Mouse (Mus musculus) kidney, postnatal 0 days (tissue): ENCODE measurements around the gene Cyp4a30b. TPM values are rescaled to one million over a fixed set of nuclear protein-coding genes. Genes with fewer than 3 reads are reported as not detected.
A peak's percentile ranks its signal among the peaks of the same experiment; 100 is the strongest.
"Not testable (repeated sequence)": the region's sequence is repeated elsewhere in the genome, so short reads cannot be mapped to it uniquely, and the experiment has no call there.

Experiments
- ATAC-seq: fragments of 200-750 bp; cut with Nextera tagmentation; replicated peaks from 2 replicates; pipeline ENCODE4 v1.8.0; 2017; ENCODE audit warnings: low read depth, moderate number of reproducible peaks, moderate TSS enrichment, moderate library complexity; ENCODE audit not compliant: low FRiP score
- DNase-seq: peaks from one replicate; pipeline ENCODE4 v3.0.0-alpha.2; 2016; ENCODE audit warnings: low spot score
- H3K27ac ChIP-seq: fragments of 300-500 bp; sonication (generic); 2 replicates; pipeline ENCODE4 v1.5.1; 2014; ENCODE audit warnings: mild to moderate bottlenecking
- H3K27me3 ChIP-seq: fragments of 300-500 bp; sonication (generic); 2 replicates; pipeline ENCODE4 v1.6.1; 2014; ENCODE audit warnings: low read length, mixed read lengths; ENCODE audit not compliant: insufficient read depth
- H3K36me3 ChIP-seq: fragments of 300-500 bp; sonication (generic); 2 replicates; pipeline ENCODE4 v1.6.1; 2014; ENCODE audit warnings: low read length, mixed read lengths; ENCODE audit not compliant: insufficient read depth
- H3K4me1 ChIP-seq: fragments of 300-500 bp; sonication (generic); replicated peaks from 2 replicates; pipeline ENCODE4 v1.6.1; 2014; ENCODE audit warnings: antibody characterized with exemption, low read length, mixed read lengths; ENCODE audit not compliant: insufficient read depth
- H3K4me2 ChIP-seq: fragments of 300-500 bp; sonication (generic); 2 replicates; pipeline ENCODE4 v1.6.1; 2014; ENCODE audit warnings: mild to moderate bottlenecking, low read length, moderate library complexity, mixed read lengths
- H3K4me3 ChIP-seq: fragments of 300-500 bp; sonication (generic); replicated peaks from 2 replicates; pipeline ENCODE4 v1.5.1; 2014; ENCODE audit warnings: low read depth, low read length
- H3K9ac ChIP-seq: fragments of 300-500 bp; sonication (generic); 2 replicates; pipeline ENCODE4 v1.6.1; 2014; ENCODE audit warnings: low read depth, low read length
- H3K9me3 ChIP-seq: fragments of 300-500 bp; sonication (generic); replicated peaks from 2 replicates; pipeline ENCODE4 v1.6.1; 2016; ENCODE audit warnings: low read length, inconsistent platforms, mixed read lengths
- CTCF ChIP-seq: IDR thresholded peaks from 2 replicates; pipeline ENCODE4 v1.5.1; 2016; ENCODE audit warnings: antibody characterized with exemption, low read depth, mild to moderate bottlenecking, moderate library complexity
- WGBS: fragments of 180-500 bp; shearing (Covaris S2); extraction: QIAGEN DNeasy Blood & Tissue Kit; methylation state at CpG from one replicate; pipeline ENCODE4 v1.1.7; 2014; 5-methylcytosine and 5-hydroxymethylcytosine counted together
- polyA plus RNA-seq: library from polyadenylated mRNA; unstranded; fragments of >200 nt; fragmentation: Nextera tagmentation; extraction: Ambion mirVana; gene quantifications from 2 replicates; pipeline ENCODE4 v1.2.1, GENCODE M21; 2015

Cyp4a30b gene
- polyA plus RNA-seq, 1 experiment from 2014 or later: 0.38 TPM

DNA sequence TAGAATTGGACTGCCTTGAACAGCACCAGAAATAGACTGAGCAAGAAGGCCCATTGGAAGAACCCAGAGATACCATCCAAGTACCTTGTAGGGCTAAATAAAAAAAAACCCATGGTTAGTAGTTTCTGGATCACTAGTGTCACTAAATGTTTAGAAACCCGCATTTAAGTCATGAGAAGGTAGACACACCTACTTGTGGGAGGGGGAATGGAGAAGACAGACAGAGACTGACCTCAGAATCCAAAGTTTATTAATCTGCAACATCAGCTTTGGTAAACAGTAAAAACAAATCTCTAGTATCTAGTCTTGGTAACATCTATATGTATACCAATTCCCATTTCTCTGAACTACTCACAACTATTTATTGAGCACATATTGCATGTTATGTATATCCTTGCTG is 43.6 kb downstream of the Cyp4a30b start, which contains the start of gene Cyp4a14:
Gene Cyp4a14 (minus strand): TSS at position 142 of the 400 bp plus-strand sequence.
- no peak for ATAC-seq
- Histone ChIP-seq H3K36me3 (no peaks in the 10 kb centered on the region), H3K9me3 (no peaks in the 10 kb centered on the region), H3K4me2 (no peak within 1 kb of the TSS), H3K9ac (no peak within 1 kb of the TSS), H3K27me3 (no peaks in the 10 kb centered on the region), H3K27ac (no peak within 1 kb of the TSS), H3K4me1 (no peaks in the 10 kb centered on the region), H3K4me3 (no peak within 1 kb of the TSS)
- no peak for TF ChIP-seq CTCF
- WGBS: 79% methylated on average over 1 of the region's 1 CpGs
- DNase-seq: no peak

- no peak for DNase-seq
- TF ChIP-seq CTCF: no peak
- Histone ChIP-seq H3K27me3 (no peaks in the 10 kb centered on the region), H3K9ac (no peak overlapping the region), H3K4me2 (no peak overlapping the region), H3K36me3 (no peaks in the 10 kb centered on the region), H3K4me3 (no peak overlapping the region), H3K27ac (no peak overlapping the region), H3K4me1 (no peaks in the 10 kb centered on the region), H3K9me3 (no peaks in the 10 kb centered on the region)
- no peak for ATAC-seq
- WGBS: 80% methylated on average over 3 of the region's 3 CpGs
Measured at GRCm38 (mm10) chr4:115497466-115497865, 45.1 kb downstream of the Cyp4a30b start.

- H3K4me1 ChIP-seq, H3K9ac ChIP-seq, H3K27ac ChIP-seq, H3K4me2 ChIP-seq, H3K27me3 ChIP-seq, H3K4me3 ChIP-seq, H3K9me3 ChIP-seq, H3K36me3 ChIP-seq: not testable (repeated sequence)
- ATAC-seq (peak; percentile 57; the same call in 1 of the 2 replicates), DNase-seq (peak; percentile 7)
Measured at GRCm38 (mm10) chr4:115513964-115514363, 61.6 kb downstream of the Cyp4a30b start.

GRCm38 (mm10) chr4:115518000-115518399 is 65.6 kb downstream of the Cyp4a30b start, which contains the start of gene Cyp4a10:
TSS of gene Cyp4a10 (plus strand) at chr4:115518264.
- H3K4me1 ChIP-seq, H3K27me3 ChIP-seq, H3K36me3 ChIP-seq, H3K27ac ChIP-seq, DNase-seq, H3K9me3 ChIP-seq, H3K9ac ChIP-seq, H3K4me3 ChIP-seq, H3K4me2 ChIP-seq: not testable (repeated sequence)
- peak; percentile 66 for ATAC-seq
- 81% methylated on average over 5 of the region's 5 CpGs for WGBS

GRCm38 (mm10) chr4:115519444-115519843 is 67.0 kb downstream of the Cyp4a30b start:
- H3K36me3 ChIP-seq: no peaks in the 10 kb centered on the region
- no peaks in the 10 kb centered on the region for H3K9me3 ChIP-seq
- H3K4me1 ChIP-seq: no peaks in the 10 kb centered on the region
- H3K4me2 ChIP-seq: no peak overlapping the region
- TF ChIP-seq CTCF: no peak
- H3K27ac ChIP-seq: no peak overlapping the region
- no peak overlapping the region for H3K9ac ChIP-seq
- DNase-seq: no peak
- no peaks in the 10 kb centered on the region for H3K27me3 ChIP-seq
- H3K4me3 ChIP-seq: no peak overlapping the region
- ATAC-seq: no peak
- WGBS: 64% methylated on average over 4 of the region's 4 CpGs

Other genes starting within 250 kb of the Cyp4a30b start
- gene Cyp4a29, start 210.5 kb upstream of the Cyp4a30b start, polyA plus RNA-seq: not detected in 2 replicates
- gene Cyp4a12a, start 153.6 kb upstream of the Cyp4a30b start, polyA plus RNA-seq: 0.04 and 0.06 TPM in 2 replicates
- gene Cyp4a12b, start 41.0 kb upstream of the Cyp4a30b start, polyA plus RNA-seq: 0.34 and 0.46 TPM in 2 replicates
- gene Cyp4a14, start 43.5 kb downstream of the Cyp4a30b start, polyA plus RNA-seq: 2.3 and 2.5 TPM in 2 replicates
- 34.7 and 35.5 TPM in 2 replicates for gene Cyp4a10, start 65.7 kb downstream of the Cyp4a30b start, polyA plus RNA-seq
- gene Cyp4a31, start 111.0 kb downstream of the Cyp4a30b start, polyA plus RNA-seq: 49.7 and 50.6 TPM in 2 replicates
- gene Cyp4a32, start 148.4 kb downstream of the Cyp4a30b start, polyA plus RNA-seq: 0.24 TPM in 1 of 2 replicates, not detected in the other
- 10.6 and 11.5 TPM in 2 replicates for gene Cyp4b1, start 195.1 kb downstream of the Cyp4a30b start, polyA plus RNA-seq